Mouse (Mus musculus) cerebellum, adult 2 months (tissue): ENCODE measurements around the gene Agpat1.

ENCODE experiments used
- CTCF ChIP-seq: fragments of 200-500 bp; IDR thresholded peaks from 2 replicates; pipeline ENCODE4 v1.5.1; 2011; ENCODE audit warnings: low read depth, mild to moderate bottlenecking, control low read depth, low read length, moderate library complexity, borderline replicate concordance; ENCODE audit not compliant: insufficient read depth
- POLR2A ChIP-seq: fragments of 200-500 bp; IDR thresholded peaks from 2 replicates; pipeline ENCODE4 v1.6.1; 2011; ENCODE audit warnings: low read length, control low read depth, borderline replicate concordance; ENCODE audit not compliant: insufficient read depth

DNA sequence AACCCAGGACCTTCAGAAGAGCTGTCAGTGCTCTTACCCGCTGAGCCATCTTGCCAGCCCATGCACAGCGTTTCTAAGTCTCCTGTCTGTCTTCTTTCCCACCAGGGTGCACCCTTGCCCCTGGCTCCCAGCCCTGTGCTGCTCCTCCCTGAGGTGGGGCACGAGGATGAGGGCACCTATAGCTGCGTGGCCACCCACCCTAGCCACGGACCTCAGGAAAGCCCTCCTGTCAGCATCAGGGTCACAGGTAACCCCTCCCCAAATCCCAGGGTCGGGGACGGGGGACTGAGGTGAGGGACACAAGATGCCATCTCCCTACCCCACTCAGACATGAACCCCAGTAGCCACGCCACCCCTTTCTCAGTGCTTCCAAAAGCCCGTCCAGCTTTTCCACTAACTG lies 4.2 kb upstream of the Agpat1 start:
- TF ChIP-seq POLR2A: no peak
- TF ChIP-seq CTCF: no peak
